Mouse (Mus musculus) activated CD4-positive, CD25-positive, alpha-beta regulatory T cell, adult 4 months (primary cell): Measurements from ENCODE around the gene Slc35g2. TPM values are rescaled to one million over a fixed set of nuclear protein-coding genes. Genes with fewer than 3 reads are reported as not detected.

Experiments used
- ATAC-seq: one replicate; pipeline ENCODE4 v1.8.0; 2017
- polyA plus RNA-seq, 2 experiments: library from polyadenylated mRNA; unstranded; fragments of 100-300 nt; shearing (Covaris generic); gene quantifications; one replicate each; pipeline ENCODE4 v1.2.1; 2017

The Slc35g2 gene
- under 1 TPM; 0.31 to 0.62 TPM for polyA plus RNA-seq

DNA sequence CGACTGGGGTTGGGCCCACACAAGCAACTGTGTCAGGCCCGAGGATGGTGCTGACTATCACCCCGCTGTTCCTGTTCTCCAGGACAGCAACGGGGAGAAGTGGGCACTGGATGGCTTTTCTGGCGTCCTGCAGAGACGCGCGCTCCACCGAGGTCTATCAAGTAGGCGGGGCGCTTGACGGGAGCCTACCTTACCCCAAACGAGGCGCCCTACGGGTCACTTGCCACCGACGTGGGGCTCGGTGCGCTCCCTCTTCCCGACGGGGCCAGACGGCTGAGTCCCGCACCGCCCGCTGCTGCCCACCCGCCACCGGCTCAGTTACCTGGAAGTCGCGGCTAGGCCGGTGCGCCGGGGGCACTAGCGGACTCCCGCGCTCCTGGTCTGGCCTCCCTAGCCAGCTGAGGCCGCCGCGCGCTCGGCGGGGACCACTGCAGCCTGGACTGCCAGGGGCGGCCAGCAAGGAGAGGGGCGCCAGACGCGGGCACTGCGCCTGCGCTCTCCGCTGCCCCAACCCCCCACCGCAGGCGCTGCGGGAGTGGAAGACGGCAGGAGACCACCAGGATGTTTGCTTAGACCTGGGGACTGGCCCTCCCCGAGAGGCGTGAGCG lies at the start of gene Slc35g2:
TSS of gene Slc35g2 (minus strand) at position 465 of the 608 bp plus-strand sequence.
- no peak for ATAC-seq

DNA sequence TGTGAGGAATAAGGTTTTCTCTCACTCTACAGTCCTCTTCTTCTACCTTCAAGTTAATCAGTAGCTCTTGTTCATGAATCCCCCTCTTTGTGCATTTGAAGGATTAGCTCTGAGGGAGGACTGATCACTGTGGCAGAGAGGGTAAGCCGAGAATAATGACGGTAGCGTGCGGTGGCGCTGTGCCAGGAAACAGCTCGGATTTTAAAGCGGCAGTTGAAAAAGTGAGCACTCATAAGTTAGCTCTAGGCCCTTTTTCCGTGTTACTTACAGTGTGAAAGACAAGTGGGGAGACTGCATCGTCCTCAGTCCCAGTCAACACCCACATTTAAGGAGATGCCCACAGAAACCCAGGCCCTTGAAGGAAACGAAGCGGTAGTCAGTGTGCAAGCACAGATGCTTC lies 46.1 kb upstream of the Slc35g2 start:
- no peak for ATAC-seq

DNA sequence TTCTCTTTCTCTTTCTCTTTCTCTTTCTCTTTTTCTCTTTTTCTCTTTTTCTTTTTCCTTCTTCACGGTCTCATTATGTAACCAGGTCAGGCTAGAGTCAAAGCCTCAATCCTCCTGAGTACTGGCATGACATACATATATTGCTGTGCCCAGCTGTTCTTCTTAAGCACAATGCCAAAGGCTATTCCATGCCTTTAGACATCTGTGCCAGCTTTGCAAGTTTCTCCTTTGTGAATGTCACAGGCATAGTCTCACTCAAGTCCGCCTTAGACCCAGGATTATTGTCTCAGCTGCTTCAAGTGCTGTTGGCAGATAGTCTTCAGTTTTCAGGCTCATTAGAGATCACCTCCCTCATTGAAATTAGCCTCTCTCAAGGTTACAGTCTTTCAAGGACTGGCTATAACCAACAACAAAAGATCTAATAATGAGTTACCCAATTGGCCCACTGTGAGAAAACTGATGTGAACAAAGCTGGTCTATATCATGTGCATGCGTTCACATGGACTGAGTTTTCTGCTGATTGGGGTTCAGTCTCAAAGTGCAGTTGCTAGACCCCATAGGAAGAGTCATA lies 42.7 kb upstream of the Slc35g2 start:
- no peak for ATAC-seq

DNA sequence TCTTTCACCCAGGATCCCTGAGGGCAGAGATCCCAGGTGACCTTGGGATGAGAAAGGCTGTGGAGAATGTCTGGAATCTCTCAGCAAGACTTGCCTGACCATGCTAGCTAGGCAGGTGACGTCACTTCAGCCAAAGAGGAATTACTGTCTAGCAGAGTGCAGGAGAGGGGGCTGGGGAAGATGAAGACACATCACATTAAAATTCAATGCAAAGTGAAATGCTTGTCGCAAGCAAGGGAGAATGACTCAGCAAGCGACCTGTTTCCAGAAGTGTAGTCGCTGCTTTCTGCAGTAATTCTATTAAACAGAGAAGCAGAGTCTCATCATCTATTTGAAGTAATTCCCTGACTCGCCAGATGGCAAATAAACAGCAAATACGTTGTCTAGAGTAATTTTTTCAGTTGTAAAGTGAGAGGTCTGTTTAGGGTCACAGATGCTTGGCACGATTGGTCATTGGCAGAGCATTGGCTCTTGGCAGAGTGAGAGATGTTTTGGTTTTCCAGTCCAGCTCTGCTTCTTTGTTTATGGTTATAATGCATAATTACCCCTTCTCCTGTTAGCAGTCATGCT lies 35.2 kb upstream of the Slc35g2 start:
- no peak for ATAC-seq

- ATAC-seq = no peak
Observed at GRCm38 (mm10) chr9:100605522-100605921, 34.6 kb upstream of the Slc35g2 start.

GRCm38 (mm10) chr9:100603156-100603555 lies 32.3 kb upstream of the Slc35g2 start:
- ATAC-seq = no peak

- no peak for ATAC-seq
Observed at GRCm38 (mm10) chr9:100602130-100602529, 31.2 kb upstream of the Slc35g2 start.

DNA sequence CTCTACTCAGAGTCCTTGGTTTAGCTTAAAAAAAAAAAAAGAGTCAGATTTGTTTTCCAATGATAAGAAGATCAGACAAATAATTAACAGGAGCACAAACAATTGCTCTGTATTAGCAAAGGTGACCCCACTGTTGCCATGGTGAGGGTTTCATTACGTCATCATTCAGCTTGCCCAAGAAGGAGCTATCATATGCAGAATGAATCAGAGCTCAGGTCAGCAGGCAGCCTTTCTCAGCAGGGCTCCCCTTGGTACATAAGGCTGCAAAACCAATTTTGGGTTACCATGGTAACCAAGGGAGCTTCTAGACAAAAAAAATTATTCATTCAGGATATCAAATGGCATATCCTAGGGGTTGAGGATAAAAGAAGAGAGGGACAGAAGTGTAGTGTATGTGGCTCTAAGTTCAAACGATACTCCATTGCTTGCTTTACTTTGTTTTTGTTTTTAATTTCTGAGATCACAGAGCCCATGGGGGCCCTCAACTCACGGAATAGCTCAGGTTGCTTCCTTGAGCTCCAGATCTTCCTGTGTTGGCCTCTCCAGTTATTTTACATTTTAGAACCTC lies 29.0 kb upstream of the Slc35g2 start:
- ATAC-seq = no peak

DNA sequence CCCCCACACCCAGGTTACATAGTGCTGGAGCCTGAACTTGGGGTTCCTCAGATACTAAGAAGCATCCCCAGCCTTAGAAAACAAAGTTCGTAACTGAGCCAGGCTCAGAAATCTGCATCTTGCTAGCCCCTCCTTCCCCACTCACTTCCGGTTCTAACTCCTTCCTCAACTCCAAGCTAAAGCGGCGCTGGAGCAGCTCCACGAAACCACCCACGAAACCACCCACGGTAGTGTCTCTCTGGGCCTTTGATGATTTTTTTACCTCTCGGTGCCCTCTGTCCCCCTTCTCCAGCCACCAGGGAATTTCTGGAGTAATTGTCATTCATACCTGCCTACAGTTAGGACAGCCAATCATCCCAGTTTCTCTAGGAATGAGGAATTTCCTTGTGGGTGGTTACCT lies 26.7 kb upstream of the Slc35g2 start, which contains the start of gene Stag1:
TSS of gene Stag1 (plus strand) at position 253 of the 400 bp plus-strand sequence.
- ATAC-seq = no peak

- ATAC-seq = no peak
Observed at GRCm38 (mm10) chr9:100596317-100596716, 25.4 kb upstream of the Slc35g2 start.

GRCm38 (mm10) chr9:100590462-100590861 lies 19.6 kb upstream of the Slc35g2 start:
- ATAC-seq = no peak

GRCm38 (mm10) chr9:100584031-100584430 lies 13.1 kb upstream of the Slc35g2 start:
- no peak for ATAC-seq

DNA sequence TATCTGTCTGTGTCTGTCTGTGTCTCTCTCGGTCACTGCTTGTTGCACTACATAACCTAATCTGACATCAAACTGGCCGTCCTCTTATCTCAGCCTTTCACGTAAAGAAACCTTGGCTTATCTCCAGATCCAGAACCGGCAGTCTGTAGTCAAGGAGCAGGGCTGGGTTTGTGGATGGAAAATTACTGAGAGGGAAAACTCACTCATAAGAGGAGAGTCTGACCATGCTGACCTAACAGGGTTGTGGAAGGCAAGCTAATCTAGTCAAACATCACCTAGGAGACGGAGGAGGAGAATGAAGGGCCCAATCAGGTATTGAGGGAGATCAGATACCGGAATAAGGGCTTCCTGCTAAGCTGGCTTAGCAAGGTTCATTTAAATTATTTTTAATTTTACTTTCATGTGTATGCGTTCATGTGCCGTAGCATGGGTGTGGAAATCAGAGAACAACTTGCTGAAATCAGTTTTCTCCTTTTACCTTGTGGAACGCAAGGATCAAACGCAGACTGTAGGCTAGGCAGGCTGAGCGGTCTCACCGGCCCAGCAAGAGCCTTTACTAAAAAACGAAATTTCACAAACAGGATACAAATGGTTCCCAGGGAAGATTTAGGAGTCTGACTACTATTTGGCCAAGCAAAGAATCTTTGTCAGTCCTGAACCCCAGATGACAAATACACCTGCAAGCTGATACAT lies 12.1 kb upstream of the Slc35g2 start:
- ATAC-seq = no peak

DNA sequence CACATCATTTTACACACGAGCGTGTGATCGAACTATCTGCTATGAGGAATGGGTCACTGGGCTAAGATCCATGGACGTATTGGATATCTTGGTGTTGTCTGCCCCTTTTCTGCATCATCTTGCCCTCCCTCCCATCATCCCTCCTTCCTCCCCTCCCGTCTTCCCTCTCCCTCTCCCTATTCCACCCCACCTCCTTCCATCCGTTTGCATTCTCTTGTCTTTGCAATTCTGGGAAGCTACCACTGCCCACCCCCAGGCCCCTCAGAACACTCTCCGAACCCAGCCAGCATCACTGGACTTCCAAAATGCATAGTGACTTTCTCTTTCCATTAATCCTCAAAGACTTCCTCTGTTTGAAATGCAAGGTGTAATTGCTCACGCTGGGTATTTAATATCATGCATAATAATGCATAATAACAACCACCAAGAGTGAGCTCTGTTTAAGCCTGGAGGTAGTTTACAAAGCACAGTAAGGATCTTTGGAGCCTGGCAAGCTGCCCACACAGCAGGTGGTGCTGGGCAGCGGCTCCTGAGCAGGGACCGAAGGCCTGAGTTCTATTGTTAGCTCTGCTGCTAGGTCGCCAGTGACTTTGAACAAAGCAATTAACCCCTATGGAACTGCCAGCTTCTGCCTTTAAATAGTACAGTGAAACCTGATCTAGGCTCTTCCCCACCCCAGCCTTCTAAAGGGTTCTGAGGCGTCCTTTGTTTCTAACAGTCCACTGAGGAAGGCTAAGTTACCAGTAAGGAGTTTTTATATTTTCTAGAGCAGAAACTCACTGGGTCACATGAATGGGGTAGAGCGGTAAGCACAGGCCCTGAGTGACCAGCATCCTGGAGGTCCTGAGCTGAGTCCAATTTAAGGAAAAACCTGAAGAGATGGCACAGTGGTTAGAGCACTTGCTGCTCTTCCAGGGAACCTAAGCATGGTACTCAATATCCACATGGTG lies 10.9 kb upstream of the Slc35g2 start:
- no peak for ATAC-seq

DNA sequence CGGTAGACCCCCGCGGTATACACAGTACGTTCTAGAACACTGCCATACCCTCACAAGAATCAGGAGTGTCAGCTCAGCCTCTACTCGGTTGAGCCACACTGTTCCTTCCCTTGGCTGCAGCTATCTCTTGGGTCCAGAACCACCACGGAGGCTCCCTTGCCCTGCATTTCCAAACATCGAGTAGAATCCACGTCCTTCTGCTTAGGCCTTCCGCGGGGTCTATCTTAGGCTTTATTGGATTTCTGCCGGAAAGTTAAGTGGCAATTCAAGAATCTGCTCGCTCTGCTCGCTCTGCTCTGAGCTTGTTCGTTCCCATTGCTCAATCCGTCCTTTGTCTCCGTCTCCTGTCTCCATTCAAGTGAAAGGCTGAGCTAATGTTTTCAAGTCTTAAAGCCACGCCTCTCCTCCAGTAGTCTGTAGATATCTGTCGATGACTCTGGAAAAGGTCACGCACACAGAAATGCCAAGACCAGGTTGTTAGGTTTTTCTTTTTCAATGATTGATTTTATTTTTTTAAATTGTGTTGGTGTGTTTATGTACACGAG lies 9.4 kb upstream of the Slc35g2 start:
- no peak for ATAC-seq

GRCm38 (mm10) chr9:100573942-100574341 lies 3.1 kb upstream of the Slc35g2 start:
- no peak for ATAC-seq

GRCm38 (mm10) chr9:100573300-100573699 lies 2.4 kb upstream of the Slc35g2 start:
- ATAC-seq = no peak

DNA sequence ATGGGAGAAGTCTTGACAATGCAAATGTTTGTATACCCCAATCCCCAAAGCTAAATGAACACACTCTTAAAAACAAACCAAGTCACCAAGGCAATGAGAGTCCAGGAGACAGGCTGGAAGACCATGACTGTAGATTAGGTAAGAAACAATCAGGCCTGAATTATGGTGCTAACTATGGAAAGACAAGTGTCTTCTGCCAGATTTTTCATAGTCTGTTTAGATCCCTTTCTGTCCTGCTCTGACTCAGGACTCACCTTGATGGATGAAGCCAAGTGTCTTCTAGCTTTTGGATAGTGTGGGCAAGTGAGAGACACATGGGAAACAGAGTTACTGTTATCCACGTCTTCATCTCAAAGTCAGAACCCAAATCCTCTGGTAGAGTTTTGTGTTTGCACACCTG lies 621 bp upstream of the Slc35g2 start:
- ATAC-seq = no peak

DNA sequence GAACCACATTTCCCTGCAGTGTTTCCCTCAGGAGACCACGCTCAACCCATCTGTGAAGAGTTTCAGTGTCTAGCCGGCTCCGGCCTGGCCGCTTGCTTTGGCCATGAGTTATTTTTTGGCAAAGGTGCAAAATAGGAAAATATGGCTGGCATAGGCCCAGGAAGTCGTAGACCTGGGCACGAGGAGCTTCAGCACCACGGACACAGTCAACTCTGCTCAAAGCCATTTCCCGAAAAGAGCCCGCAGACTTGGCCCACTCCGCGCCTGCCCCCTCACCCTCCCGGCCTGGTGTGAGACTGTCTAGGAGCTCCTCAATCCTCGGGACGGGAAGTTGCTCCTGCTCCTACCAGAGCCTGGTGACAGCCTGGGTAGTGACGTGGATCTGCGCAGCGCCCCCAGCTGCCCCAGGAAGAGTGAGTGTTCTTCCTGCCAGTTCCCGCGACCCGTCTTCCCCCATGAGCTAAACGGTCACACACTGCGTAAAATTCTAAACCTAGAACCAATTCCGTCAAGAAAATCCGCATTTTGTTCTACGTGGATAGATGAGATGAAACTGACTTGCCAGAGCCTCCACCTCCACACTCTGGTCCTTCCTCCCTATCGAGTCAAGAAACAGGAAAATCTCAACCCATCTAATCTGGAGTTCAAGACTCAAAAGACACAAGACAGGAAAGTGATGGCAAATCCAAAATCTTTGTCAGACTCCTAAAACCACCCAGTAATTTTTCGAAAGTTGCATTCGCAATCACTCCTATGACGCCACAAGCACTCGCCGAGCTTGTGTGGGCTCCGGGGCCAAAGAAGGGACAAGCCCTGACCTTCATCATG lies 878 bp downstream of the Slc35g2 start:
- no peak for ATAC-seq

GRCm38 (mm10) chr9:100560251-100560890 lies 10.5 kb downstream of the Slc35g2 start:
- ATAC-seq = no peak
